Mouse (Mus musculus): ENCODE data around the gene Ttc28.

The Ttc28 gene

DNA sequence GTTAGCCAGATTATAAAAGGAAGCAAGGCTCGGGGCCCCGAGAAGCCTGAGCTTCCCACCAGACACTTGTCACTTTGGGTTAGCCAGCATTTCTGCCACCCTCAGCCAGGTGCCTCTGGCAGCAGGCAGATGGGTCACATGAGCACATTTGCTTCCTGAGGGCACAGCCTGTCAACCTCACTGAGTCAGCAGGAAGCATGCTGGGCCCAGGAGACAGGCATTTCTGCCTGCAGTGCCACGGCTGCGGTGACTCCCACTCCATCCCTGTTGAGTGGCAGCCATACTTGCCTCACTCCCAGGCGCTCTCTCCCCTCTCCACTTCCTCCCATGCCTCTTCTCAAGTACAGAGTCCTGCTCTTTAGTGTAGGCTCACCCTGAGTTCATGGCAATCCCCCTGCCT, 395.3 kb downstream of the Ttc28 start:
- in situ Hi-C loops (cut with MboI), result no loop called here

DNA sequence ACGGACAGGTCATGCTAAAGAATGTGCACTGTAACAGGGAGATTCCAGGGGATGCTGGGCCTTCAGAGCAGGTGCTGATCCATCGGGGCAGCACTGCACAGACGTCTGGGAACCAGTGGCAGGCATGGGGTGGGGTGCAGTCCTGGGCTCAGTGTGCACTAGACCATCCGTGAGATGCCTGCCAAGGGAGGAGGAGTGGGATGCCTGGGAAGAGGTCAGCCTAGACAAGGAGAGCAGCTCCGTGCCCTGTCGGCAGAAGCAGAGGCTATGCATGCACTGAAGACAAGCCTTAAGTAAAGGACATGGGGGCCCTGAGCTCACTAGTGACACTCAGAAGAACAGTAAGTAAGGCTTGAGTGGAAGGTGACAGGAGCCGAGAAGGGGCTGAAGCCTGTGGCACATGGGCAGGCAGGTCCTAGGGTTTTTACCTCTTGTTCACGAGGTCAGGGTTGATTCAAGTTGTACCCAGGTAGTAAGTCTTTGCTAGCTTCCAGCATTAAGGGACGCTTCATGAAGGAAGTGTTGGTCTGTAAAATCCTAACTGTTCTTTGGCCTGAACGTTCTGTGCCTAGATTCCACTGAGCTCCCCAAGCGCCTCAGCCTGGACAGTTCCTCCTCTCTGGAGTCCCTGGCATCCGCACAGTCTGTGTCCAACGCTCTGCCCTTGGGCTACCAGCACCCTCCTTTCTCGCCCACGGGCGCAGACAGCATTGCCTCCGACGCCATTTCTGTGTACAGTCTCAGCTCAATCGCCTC, 405.0 kb downstream of the Ttc28 start:
- in situ Hi-C loops (cut with MboI), result no loop called here

DNA sequence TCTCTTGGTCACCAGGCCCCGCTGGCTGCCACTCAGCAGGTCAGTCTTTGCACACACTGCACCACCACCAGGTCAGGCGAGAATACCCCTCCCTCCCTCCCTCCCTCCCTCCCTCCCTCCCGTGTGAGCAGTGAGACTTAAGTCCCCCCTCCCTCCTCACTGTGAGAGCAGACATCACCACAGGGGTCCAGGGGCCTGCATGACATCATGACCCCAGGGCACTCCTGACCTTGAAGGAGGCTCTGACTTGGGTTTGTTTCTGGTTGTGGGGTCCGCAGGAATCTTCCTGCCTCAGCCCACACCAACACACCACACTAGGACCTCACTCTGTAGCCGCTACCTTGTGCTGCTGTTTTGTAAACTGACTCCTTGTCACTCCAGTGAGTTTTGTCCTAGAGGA, 408.0 kb downstream of the Ttc28 start:
- in situ Hi-C loops (cut with MboI), result no loop called here

DNA sequence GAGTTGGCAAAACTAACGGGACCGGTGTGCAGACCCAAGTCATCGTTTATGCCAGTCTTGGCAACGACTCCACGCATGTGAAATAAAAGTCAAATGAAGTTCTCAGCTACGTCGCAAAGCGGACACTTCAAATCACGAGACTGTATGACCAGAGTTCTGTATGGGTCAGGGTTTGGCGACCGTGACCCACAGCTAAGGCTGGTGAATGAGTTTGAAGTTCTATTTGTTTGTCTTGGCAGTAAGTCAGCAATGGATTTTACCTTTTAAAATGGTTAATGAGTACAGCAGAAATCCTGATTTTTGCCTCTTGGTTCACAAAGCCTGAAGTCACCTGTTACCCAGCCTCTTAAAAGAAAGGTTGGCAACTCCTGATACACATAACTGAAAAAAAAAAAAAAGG, 408.9 kb downstream of the Ttc28 start:
- in situ Hi-C loops (cut with MboI), result no loop called here

DNA sequence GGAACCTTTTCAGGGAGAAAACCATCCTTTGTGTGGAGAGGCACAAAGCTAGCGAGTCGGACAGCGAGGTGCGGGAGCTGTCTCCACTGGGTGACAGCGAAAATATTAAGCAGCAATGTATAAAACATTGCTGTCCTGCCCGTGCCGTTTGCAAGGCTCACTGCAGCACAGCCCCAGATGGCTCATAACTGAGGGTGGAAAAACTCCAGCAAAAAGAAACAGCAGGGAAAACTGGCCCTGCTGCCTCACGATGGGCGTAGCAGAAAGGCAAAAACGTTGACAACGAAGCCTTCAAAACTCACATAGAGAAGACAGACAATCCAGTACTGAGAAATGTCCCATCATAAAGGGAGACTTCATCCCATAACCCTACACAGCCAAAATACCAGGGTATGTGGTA, 410.5 kb downstream of the Ttc28 start:
- in situ Hi-C loops (cut with MboI), result no loop called here

DNA sequence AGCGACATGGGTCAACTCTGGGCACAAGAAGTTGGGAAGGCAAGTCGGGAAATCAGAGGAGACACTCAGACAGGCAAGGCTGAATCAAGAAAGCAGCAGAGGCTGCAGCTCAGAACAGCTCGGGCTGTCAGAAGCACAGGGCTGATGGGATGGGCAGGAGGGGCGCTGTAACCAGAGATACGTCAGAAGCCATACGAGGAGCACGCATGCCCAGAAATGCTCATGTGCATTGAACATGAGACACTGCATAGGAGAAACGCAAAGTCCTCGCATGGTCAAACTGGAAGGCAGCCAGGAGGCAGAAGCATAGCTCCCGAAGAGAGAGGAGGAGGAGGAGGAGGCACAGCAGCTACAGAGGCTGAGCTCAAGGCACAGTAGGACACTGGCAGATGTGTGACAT, 412.0 kb downstream of the Ttc28 start:
- in situ Hi-C loops (cut with MboI), result no loop called here

DNA sequence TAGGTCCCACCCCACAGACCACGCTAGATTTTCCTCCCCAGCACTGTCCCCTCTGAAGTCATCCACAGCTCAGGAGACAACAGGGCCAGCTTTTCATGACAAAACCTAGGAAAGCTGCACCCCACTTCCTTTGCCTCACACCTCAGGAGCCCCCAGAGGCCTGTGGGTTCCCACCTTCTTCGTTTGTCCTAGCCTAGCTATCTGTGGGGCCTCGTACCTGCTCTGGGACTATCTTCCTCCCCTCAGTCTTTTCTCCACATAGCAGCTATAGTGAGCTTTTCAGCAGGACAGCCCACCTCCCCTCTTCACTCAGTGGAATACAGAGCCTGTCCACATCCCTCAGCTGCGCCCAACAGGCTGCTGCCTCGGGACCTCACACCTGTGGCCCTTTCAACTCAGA, 418.2 kb downstream of the Ttc28 start:
- in situ Hi-C loops (cut with MboI), result no loop called here

DNA sequence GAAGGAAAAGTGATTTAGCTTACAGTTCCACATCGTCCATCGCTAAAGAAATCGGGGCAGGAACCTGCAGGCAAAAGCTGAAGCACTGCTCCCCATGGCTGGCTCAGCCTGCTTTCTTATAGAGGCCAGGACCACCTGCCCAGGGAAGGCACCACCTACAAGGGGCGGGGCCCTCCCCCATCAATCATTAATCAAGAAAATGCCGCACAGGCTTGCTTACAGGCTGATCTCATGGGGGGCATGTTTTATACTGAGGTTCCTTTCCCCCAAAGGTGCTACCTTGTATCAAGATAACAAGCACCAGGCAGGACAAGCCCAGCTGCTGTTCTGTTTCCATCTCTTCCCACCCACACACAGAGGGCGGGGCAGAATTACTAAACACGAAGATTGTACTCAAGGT, 419.1 kb downstream of the Ttc28 start:
- in situ Hi-C loops (cut with MboI), result no loop called here

DNA sequence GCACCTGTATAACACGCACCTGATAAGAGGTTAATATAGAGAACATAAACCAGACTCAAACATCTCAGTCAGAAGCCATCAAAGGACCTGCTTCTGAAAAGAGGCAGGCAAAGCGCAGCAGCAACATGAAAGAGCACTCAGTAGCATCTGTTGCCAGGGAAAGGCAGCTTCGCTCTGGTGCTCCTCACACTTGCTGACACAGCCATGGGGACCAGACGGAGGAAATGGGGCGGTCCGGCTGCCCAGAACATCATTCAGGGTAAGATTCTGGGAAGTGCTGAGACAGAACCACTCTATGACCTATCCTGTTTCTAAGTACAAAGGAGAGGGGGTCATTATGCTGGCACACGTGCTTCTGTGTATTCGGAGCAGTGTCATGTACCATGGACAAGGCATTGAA, 421.2 kb downstream of the Ttc28 start:
- in situ Hi-C loops (cut with MboI), result no loop called here

DNA sequence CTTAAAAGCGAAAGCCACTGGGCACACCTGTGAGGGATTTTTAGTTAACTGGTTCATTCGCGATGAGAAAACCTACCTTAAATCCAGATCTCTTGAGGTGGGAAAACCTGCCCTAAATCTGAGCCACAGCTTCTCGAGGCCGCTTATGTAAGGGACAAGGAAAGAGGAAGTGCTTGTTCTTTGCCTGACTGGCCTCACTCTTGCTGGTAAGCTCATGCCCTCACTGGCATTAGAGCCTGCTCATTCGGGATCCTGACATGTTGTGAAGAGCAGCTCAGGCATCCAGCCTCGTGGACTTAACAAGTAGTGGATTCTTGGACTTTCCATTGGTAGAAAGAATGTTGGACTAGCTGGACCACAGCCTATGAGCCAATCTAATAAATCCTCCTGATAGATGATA, 422.1 kb downstream of the Ttc28 start:
- in situ Hi-C loops (cut with MboI), result no loop called here

DNA sequence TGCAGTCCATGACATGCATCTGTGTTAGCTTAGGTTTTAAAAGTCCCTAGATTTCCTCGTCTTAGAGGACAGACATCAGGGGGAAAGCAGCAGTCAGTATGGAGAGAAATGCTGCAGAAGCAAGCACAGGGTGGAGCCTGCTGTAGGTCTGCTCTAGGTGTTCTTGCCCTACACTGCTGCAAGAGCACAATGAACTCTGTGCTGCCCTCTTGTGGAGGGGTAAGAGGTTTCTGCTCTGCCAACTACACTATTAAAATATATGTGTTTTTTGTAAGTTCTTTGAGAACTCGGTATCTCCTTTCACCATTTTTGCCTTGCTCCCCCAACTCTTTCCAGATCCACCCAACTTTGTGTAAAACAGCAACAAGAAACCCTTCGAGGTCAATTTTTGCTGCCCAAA, 425.1 kb downstream of the Ttc28 start:
- in situ Hi-C loops (cut with MboI), result no loop called here

DNA sequence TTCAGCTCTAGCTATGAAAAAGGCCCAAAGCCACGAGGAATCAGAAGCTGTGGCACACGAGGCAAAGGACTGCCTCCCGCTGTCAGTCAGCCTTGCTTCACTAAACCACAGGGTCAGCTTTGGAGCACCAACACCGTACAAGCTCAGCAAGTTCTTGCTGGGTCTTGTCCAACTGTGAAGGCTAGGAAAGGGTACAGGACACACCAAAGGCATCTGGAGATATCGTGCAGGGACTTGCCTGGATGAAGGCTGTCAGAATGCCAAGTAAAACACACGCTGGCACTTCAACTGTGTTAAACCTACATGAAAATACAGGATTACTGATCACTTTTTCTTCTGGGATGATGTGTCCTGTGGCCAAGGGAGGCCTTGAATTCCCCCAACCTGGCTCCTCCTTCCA, 430.6 kb downstream of the Ttc28 start:
- in situ Hi-C loops (cut with MboI), result no loop called here

DNA sequence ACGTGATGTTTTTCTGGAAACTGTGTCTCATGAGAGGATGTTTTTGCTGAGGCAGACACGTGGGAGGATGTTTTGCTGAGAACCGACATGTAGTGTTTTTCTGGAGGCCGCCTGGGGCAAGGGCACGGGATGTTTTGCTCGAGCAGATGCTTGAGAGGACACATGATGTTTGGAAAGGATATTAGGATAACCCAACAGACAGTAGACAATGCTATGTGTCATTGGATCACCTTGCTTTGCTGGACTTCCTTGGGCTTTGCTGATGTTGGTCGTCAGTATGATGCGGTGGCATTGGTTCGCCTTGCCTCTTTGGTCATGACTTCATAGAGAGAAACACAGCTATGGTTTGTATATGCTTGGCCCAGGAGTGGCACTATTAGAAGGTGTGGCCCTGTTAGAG, 434.2 kb downstream of the Ttc28 start:
- in situ Hi-C loops (cut with MboI), result no loop called here

DNA sequence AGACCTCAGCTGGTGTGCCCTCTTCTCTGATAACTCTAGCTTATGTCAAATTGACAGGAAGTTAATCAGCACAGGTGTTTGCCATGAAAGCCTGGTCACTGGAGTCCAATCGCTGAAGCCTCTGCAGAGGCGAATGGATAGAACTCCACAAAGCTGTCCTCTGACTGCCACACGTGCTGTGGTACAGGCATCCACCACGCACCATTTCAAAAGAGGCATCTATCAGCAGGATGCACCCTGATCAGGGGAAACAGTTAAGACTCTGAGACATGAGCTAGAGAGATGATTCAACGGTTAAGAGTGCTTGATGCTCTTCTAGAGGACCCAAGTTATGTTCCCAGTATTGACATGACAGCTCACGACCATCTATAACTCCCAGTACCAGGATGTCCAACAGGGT, 435.5 kb downstream of the Ttc28 start:
- in situ Hi-C loops (cut with MboI), result no loop called here

DNA sequence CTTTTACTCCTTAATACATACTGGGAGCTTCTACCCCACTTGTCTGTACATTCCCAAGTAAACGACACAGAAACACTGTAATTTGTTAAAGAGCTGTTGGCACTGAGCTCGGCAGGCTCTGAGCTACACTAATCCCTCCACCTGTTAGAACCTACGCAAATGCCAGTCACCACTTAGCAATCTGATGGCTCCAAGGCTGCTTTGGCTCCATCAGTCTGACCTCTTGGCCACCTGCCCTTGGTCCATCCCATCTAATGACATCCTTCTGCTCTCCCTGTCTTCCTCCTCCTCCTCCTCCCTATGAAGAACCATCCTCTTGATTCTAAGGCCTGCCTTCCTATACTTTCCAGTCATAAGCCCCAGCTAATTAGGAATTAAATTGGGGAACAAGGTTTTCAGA, 437.9 kb downstream of the Ttc28 start:
- in situ Hi-C loops (cut with MboI), result no loop called here

DNA sequence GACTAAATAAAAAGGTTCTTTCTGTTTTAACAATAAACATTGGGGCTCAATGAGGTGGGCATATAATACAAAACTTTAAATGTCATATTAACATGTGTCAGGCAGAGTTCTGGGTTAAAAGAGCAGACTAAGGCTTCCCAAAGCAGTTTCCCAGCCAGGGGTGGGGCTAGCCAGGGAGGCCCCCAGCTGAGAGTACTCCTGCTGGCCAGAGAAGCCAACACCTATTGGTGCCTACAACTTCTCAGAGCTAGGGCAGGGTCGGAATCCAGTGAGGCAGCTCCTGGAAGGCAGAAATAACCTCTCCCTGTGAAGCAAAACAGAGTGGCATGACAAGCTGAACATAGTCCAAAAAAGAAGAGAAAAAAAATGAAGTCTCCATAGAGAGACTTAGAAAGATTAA, 439.3 kb downstream of the Ttc28 start:
- in situ Hi-C loops (cut with MboI), result no loop called here

DNA sequence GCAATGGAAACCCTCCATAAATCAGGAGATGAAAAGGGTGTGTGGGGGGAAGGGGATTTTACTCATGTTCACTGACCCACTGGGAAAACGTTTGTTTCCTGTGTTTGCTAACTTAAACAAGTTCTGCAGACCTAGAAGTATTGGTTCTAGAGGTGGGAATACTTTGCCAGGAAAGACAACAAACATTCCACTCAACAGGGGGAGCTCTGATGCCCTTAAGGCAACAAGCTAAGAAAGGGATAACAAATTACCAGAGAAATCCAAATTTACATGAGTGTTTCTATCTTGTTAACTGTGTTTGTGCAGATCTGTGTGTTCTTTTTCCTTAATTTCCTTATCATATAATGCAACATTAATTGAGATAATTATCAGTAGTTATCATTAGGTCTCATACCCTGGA, 446.2 kb downstream of the Ttc28 start:
- in situ Hi-C loops (cut with MboI), result no loop called here

DNA sequence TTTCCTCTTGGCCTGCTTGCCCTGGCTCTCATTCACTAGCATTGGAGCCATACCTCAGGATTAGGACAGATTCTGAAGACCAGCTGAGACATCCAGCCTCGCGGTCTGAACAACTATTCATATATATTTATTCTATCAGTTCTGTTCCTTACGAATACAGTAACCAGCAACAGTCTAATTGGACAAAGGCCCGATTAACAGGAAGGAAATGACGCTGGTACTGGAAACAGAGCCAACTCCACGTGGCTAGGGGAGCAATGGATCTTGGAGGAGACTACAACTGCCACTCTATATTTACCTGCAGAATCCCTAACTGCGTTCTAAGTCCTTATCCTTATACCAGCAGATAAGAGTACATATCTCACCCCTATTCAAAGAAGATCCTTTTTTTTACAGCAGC, 447.8 kb downstream of the Ttc28 start:
- in situ Hi-C loops (cut with MboI), result no loop called here

DNA sequence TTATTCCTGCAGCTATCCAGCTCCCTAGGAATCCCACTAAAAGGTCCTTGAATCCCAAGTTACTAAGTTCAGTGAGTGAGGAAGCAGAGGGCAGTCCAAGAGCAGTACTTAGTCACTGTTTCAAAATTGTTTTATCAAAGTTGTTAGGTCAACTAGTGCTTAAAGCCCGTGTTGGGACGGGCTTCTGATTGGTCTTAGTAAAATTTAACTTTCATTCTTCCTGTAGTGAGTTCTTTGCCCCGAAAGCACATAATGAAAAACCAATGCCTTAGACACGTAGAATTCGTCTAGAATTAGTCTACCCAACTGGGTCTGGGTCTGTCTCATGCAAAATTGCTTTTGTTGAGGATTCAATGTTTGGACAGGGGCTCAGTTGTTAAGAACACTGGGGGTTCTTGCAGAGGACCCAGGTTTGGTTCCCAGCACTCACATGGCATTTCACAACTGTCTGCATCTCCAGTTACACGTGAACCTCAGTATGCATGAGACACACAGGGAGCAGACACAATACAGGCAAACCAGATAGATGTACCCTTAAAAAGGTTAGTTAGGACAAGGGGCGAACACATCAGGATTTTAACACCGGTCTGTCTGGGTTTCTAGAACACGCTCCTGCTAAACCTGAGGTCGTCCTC, 450.3 kb downstream of the Ttc28 start:
- in situ Hi-C loops (cut with MboI), result no loop called here

DNA sequence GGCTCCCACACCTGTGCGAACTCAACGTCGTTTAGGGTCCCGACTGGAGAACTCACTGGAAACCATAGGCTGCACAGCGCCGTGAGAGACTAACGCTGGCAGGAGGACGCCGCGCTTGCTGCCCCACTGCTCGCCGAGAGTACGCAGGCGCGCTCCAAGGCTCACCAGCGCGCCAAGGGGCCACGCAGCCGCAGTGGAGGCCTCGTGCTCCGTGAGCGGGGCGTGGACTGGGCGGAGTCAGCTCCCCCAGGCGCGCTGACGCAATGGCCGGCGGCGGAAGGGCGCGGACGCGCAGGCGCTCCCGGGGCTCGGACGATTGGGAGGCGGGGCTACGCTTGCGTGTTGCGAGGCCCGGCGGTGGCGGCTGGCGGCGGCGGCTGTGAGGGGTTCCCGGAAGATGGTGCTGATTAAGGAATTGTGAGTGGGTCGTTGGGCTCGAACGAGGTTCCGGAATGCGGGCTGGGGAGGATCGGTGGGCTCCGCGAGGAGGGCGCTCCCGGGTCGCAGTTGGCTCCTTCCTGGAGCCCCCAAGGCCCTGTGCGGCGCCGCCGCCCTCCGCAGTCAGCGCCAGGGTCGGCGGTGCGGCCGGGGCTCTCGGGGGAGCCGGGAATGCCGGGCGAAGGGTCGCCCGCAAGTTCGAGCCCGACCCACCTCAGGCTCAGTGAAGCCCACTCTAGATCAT, 451.0 kb downstream of the Ttc28 start, which contains the start of gene Pitpnb:
Gene Pitpnb, plus strand, starts transcription at position 347 of the 682 bp plus-strand sequence.
- in situ Hi-C loops (cut with MboI), result no loop called here

DNA sequence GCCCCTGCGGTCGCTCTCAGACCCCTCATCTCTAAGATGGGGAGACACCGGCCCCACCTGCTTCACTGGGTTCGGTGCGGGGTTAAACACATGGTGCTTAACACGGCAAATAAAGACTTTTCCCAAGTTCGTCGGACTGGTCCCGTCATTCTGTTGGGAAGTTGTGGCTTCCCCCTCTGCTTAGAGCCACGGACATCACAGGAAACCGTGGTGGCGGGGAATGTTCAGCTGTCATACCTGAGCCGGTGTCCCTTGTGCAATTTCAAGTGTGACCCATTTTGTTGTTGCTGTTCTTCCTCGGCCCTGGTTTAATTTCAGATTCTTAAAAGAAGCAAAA, 451.5 kb downstream of the Ttc28 start:
- in situ Hi-C loops (cut with MboI), result no loop called here

DNA sequence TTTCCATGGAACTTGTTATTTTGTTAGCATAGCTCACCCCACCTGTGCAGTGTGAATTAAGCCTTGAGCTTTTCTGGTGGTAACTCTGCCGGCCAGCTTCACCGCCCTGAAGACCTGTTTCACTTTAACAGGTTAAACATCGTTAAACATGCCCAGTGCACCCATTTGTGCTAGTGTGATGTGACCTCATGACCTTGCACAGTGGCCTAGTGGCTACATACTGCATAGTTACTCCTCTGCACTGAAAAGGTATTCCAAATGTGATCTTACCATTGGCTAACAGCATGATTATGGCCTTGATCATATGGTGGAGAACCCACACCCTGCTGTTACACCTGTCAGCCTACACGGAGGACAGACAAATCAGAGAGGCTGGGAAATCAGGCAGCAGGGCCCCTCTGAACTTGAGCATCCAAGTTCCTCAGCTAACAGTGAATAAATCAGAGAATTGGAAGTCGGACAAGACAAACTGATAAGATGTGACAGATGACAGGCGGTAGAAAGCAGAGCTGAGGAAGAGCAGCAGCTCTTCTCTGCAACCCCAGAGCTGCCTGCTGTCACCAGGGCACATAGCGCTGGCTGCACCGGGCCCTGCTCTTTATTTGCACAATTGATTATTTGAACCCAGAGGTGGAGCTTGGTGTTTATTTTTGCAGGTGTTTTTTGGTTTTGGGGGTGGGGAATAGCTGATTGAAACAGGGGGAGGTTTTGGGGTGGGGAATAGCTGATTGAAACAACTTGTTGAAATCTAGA, 456.5 kb downstream of the Ttc28 start:
- in situ Hi-C loops (cut with MboI), result no loop called here

Measured in mature B cell (primary cell).